Mouse (Mus musculus) mature B cell (primary cell): ENCODE measurements around the gene Yipf4.

Experiments used
- in situ Hi-C: fragments of 300-500 bp; cut with MboI; formaldehyde crosslinking; loops from 2 replicates; pipeline ENCODE4 v1.14.3; 2019

The Yipf4 gene

DNA sequence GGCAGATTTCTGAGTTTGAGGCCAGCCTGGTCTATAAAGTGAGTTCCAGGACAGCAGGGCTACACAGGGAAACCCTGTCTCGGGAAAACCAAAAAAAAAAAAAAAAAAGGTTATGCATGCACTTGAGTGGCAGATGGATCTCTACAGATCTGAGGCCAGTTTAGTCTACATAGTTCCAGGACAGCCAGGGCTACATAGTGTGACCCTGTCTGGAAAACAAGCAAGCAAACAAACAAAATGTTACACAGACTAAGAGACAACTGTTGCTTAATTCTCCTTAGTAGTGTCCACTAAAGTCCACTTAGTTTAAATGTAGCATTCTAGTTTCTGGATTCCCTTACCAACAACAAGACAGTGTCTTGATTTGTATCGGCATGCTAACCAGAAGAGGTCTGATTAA is 36.8 kb downstream of the Yipf4 start:
- in situ Hi-C loops, result no loop called here

DNA sequence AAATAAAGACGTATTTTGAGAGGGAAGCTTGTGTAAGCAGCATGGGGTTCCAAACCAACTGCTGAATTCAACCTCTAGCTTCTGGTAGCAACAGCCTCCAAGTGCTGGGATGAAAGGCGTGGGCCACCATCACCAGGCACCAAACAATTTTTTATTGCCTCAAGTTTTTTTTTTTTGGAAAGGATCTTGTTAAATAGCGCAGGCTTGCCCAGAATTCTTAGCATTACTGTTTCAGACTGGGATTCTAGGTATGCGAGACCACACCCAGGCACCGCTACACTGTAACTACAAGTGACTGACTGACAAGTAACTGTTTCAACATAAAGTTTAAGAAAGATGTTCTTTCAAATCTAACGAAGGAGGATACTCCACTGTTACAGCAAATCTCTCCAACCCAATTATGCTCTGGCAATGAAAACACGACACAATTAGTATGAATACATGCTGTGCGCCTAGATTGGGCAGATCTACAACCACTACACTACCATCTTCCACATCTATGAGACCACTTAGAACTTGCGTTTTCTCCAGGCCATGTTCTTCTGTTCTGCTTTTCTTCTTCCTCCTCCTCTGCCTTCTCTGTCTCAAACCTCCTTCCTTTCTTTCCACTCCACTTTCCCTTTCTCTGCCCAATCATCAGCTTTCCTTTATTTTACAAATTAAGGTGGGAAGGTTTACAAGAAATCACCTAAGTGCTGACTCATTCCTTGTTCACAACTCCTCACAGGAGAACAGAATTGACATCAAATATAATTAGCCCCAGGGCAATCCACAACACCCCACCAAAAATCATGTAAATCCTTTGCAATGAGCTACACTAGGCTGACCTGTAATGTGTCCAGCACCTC is 37.7 kb downstream of the Yipf4 start:
- in situ Hi-C loops, result no loop called here

DNA sequence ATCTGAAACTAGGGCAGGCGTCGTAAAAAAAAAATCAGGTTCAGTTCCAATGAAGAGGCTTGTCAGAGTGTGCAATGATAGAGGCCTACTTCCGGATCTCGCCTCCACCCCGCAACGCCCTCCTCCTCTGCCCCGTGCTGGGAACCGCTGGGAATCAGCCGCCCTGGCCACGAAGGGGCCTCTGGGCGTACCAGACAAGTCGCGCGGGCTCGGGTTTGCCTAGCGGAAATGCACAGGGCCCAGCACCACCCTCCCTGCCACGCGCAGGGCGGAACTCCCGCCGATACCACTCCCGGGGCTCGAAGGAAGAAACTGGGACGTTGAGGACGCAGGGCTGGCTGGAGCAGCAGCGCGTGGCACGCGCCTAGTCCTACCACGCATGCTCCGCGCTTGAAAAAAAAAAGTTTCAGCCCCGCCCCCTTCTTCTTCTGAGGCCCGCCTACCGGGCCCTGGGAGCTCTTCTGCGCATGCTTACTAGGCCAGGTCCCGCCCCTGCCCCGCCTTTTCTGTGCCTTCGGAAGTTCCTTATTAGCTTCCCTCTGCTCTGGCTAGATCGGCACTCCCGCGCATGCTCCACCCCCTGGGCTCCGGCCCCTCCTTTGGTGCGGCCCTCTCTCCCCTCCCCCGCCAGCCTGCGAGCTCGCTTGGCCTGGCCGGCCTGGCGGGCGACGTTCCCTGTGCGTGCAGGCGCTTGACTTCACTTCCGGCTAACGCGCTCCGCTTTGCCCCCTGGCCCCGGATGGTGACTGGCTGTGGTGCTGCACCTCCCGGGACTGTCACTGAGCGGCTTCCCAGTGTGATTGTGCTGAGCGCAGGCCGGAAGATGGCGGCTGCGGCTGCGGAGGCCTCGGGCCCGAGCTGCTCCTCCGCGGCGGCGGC is 38.7 kb downstream of the Yipf4 start, which contains the start of gene Birc6:
Gene Birc6 (plus strand): TSS at position 567 of the 879 bp plus-strand sequence.
- in situ Hi-C loops, result no loop called here

DNA sequence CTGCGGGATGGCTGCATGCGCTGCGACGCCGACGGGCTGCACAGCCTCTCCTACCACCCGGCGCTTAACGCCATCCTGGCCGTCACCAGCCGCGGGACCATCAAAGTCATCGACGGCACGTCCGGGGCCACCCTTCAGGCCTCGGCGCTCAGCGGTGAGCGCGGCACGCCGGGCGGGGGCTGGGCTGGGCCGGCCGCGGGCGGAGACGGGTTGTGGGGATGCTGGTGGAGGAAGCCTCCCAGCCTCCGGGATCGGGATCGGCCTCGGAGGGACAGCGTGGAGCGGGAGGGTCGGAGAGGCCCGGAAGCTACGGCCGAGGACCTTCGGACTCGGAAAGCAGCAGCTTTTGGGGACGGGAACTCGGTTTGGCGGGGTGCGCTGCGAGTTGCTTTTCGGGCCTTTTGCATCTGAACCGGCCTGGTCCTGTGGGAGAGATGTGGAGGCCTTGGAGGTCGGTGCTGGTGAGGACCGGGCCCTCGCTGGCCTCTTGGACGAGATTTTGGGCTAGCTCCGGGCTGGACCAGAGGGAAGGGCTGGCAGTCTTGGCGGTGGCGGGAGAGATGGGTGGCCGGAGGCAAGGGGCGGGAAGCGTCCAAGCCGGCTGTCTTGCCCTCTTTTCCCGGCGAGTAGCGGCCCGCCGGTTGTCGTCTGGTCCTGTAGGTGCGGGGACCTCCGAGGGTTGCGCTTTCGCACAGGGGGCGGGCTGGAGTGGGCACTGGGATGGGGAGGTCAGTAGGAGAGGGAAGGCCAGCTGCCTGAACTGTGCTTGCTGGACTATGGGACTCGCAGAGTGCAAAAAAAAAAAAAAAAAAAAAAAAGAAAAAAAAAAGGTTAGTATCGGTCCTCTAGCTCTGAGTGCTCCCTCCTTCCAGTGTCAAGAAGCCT is 39.6 kb downstream of the Yipf4 start:
- in situ Hi-C loops, result no loop called here

DNA sequence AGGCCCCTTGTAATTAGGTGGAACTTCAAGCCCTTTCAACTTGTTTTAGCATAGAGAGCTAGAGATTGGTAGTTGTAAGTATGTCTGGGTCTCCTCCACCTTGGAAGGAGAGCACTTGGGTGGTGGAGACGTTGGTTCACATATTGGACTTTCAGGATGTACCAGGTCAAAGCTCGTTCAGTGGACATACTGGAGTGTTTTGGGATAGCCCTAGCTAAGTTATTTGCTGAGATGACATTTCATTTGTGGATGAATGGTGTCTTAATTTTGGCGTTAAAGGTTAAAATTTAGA is 40.2 kb downstream of the Yipf4 start:
- in situ Hi-C loops, result no loop called here

DNA sequence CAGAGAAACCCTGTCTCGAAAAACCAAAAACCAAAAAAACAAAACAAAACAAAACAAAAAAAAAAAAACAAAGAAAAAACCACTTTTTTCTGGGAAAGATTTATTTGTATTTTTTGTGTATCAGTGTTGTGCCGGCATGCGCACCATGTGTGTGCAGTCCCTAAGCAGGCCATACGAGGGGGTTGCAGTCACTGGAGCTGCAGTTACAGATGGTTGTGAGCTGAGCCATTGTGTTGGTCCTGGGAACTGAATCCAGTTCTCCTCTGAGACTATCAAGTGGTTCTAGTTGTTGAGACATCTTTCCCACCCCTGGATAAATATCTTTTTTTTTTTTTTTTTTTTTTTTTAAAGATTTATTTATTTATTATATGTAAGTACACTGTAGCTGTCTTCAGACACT is 45.7 kb downstream of the Yipf4 start:
- in situ Hi-C loops, result no loop called here

DNA sequence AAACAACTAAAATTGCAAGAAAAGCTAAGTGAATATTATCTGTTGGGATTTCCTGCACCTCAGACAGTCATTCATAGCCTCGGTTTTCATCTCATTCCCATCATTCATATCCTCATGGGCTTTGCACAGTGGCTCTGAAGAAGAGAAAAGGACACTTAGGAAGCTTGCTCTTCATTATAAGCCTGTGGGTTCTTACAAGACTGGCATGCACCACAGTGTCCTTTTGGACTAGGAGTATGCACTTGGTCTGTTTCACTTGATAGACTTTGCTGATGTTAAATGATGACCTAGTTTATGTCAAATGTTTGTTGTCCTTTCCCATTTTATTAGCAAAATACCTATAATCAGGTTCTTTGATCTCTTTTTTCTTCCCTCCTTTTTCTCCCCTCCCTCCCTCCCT is 48.2 kb downstream of the Yipf4 start:
- in situ Hi-C loops, result no loop called here

DNA sequence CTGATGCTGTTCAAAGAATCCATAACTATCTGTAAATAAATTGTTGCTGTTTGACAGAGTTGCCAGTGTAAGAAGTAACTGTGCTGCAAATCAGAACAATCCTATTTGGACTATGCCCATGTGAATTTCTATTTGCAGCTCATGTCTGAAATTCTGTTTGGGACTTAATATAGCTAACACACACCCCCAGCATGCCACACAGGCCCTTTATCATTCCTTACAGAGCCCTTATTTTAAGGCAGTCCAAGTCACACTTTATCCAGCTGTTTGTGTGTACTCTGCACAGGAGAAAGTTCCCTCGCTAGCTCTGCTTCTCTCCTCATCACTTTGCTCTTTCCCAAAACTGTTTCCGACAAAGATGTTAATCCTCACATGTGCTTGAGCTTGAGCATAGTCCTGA is 54.3 kb downstream of the Yipf4 start:
- in situ Hi-C loops, result no loop called here
